Mouse (Mus musculus): ENCODE measurements around the gene Gpr180.

GRCm38 (mm10) chr14:118124771-118125170 lies 12.2 kb upstream of the Gpr180 start:
- TF ChIP-seq CTCF (IDR thresholded peaks at IDR 0.05; ENCODE audit: borderline replicate concordance, control insufficient read depth, extremely low read depth, insufficient read depth, low read length, poor library complexity), result no peak
- no peak for TF ChIP-seq POLR2A (IDR thresholded peaks at IDR 0.05; ENCODE audit: control insufficient read depth, extremely low read depth, insufficient read depth, low read length, poor library complexity)
